Mouse (Mus musculus) midbrain, embryonic 10.5 days (tissue): Measurements from ENCODE around the gene Zfp639. TPM values are rescaled to one million over a fixed set of nuclear protein-coding genes. Genes with fewer than 3 reads are reported as not detected.

ENCODE experiments used
- polyA plus RNA-seq: library from polyadenylated mRNA; unstranded; fragments of >200 nt; fragmentation: Nextera tagmentation; extraction: Ambion mirVana; gene quantifications from 2 replicates; pipeline ENCODE4 v1.2.1, GENCODE M21; 2016

Zfp639 gene
- polyA plus RNA-seq, 1 experiment from 2014 or later, result 40.3 TPM

Other genes with a start within 250 kb of the Zfp639 start
- gene Zmat3, start 144.2 kb upstream of the Zfp639 start, polyA plus RNA-seq, result 7.5 and 8.2 TPM in 2 replicates
- 6.1 and 6.6 TPM in 2 replicates for gene Pik3ca, start 112.6 kb upstream of the Zfp639 start, polyA plus RNA-seq
- gene Kcnmb3, start 18.0 kb upstream of the Zfp639 start, polyA plus RNA-seq, result 0.07 TPM in 1 of 2 replicates, not detected in the other
- 22.1 and 33.7 TPM in 2 replicates for gene Mfn1, start 19.2 kb downstream of the Zfp639 start, polyA plus RNA-seq
- gene Gnb4, start 106.3 kb downstream of the Zfp639 start, polyA plus RNA-seq, result 46.4 and 49.4 TPM in 2 replicates
- gene Actl6a, start 196.0 kb downstream of the Zfp639 start, polyA plus RNA-seq, result 266 and 278 TPM in 2 replicates
- gene Ndufb5, start 226.7 kb downstream of the Zfp639 start, polyA plus RNA-seq, result 273 and 298 TPM in 2 replicates
- gene Mrpl47, start 227.3 kb downstream of the Zfp639 start, polyA plus RNA-seq, result 34.6 and 38.6 TPM in 2 replicates